Mouse (Mus musculus) megakaryocyte, embryonic 14.5 days (primary cell): ENCODE data around the gene Tnfaip6.

Experiments used
- FLI1 ChIP-seq: IDR thresholded peaks from 2 replicates; pipeline ENCODE4 v1.6.1; 2012; ENCODE audit warnings: low read length, inconsistent platforms, mixed read lengths
- GATA1 ChIP-seq: IDR thresholded peaks from 3 replicates; pipeline ENCODE4 v1.6.1; 2012; ENCODE audit warnings: mixed read lengths, low read length, inconsistent platforms, borderline replicate concordance

- TF ChIP-seq GATA1 (no peak), FLI1 (no peak)
Observed at GRCm38 (mm10) chr2:52042132-52042531, 4.3 kb downstream of the Tnfaip6 start.
